Mouse (Mus musculus): ENCODE data around the gene Tpt1. TPM values are rescaled to one million over a fixed set of nuclear protein-coding genes. Genes with fewer than 3 reads are reported as not detected.
"Not testable (repeated sequence)": the region's sequence is repeated elsewhere in the genome, so short reads cannot be mapped to it uniquely, and the experiment has no call there.

Tpt1 gene
- total RNA-seq (2021) = 1,000 to 10,000 TPM; 2,629 to 3,296 TPM
- long read RNA-seq, experiment 1, transcript Tpt1-201 (6 exons, 1,169 nt) = major isoform, 517 of 539 reads
- long read RNA-seq, experiment 1, partial matches to known transcripts = 16 of 539 reads
- long read RNA-seq, experiment 1, other reads (novel, unspliced or antisense) = 6 of 539 reads
- long read RNA-seq, experiment 2, transcript Tpt1-201 (6 exons, 1,169 nt) = major isoform, 423 of 441 reads
- long read RNA-seq, experiment 2, partial matches to known transcripts = 15 of 441 reads
- long read RNA-seq, experiment 2, other reads (novel, unspliced or antisense) = 3 of 441 reads

DNA sequence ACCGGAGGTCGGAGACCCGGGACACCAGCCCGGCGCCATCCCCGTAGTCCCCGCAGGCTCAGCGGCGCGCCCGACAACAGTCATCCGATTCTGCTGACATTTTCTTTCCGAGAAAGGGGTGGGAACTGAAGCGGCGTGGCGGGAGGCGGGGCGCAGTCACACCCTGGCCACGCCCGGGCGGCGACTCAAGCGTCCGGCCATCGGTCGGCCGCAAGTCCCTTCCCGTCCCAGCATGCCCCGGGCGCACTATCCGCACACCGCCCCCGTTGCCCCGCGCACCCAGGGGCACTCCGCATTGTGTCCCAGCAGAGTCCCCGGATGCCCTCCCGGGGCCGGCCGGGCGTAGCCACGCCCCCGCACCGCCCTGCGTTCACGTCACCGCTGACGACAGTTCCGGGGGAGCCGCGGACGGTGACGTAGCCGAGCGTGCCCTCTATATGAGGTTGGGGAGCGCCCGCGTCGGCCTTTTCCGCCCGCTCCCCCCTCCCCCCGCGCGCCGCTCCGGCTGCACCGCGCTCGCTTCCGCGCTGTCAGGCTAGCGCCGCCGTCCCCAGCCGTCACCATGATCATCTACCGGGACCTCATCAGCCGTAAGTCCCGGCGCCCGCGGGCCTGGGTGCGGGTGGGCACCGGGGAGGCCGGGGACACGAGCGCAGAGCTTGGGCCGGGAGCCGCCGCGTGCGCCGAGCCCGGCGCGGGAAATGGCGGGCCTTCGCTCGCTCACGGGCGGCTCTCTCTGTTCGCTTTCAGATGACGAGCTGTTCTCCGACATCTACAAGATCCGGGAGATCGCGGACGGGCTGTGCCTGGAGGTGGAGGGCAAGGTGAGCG, at the start of gene Tpt1:
Tpt1 (plus strand) TSS at position 227 of the 831 bp plus-strand sequence.
- peak; percentile 99 for DNase-seq

- no peak for DNase-seq
Observed at GRCm38 (mm10) chr14:75795918-75796317, 49.0 kb upstream of the Tpt1 start.

- no peak for DNase-seq
Observed at GRCm38 (mm10) chr14:75797769-75798386, 47.0 kb upstream of the Tpt1 start.

- DNase-seq = peak; percentile 78 to 80
Observed at GRCm38 (mm10) chr14:75807800-75808199, 37.1 kb upstream of the Tpt1 start.

- DNase-seq = no peak
Observed at GRCm38 (mm10) chr14:75809931-75810330, 35.0 kb upstream of the Tpt1 start.

GRCm38 (mm10) chr14:75818528-75818927, 26.4 kb upstream of the Tpt1 start:
- DNase-seq = no peak

DNA sequence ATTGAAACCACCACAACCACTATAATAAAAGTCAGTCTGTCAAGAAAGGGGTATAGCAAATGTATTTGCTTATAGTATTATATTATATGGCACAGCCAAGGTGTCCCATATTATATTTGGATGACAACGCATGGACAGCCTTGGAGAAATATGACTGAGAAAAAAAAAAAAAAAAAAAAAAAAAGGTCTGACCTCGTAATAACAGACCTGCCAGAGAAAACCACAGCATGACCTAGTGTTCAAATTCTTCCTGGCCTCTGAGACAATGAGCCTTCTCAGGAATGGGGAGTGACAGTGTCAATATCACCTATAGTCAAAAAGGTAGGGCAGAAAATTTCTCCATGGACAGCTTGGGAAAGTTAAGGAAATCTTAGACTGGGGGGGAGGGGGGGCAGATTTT, 25.6 kb upstream of the Tpt1 start:
- no peak for DNase-seq

GRCm38 (mm10) chr14:75820007-75820406, 24.9 kb upstream of the Tpt1 start:
- peak; percentile 64 to 65 for DNase-seq

DNA sequence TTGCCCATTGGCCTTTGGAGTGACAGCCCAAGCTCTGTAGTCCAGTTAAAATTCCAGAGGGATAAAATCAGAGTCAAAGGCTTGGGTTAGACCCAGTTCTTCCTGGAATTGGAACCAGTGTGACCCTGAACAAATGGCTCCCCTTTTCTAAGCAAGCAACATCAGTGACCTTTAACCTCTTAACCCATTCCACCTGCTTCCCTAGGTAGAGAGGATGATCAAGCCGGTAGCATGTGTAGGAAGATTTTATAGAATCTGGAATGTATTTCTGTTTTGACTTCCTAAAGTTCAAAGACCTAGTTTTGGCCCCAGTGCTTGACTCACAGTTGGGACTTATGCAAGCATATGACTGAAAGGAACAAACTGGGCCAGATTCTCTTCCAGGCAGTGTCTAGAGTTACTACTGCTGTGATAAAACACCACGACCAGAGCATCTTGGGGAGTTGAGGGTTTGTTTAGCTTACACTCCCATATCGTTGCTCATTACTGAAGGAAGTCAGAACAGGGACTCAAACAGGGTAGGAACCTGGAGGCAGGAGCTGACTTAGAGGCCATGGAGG, 18.0 kb upstream of the Tpt1 start:
- peak in 1 of 2 experiments; percentile 36 for DNase-seq

- no peak for DNase-seq
Observed at GRCm38 (mm10) chr14:75828221-75828620, 16.7 kb upstream of the Tpt1 start.

GRCm38 (mm10) chr14:75828866-75829806, 15.8 kb upstream of the Tpt1 start:
- peak; percentile 90 to 95 for DNase-seq

DNA sequence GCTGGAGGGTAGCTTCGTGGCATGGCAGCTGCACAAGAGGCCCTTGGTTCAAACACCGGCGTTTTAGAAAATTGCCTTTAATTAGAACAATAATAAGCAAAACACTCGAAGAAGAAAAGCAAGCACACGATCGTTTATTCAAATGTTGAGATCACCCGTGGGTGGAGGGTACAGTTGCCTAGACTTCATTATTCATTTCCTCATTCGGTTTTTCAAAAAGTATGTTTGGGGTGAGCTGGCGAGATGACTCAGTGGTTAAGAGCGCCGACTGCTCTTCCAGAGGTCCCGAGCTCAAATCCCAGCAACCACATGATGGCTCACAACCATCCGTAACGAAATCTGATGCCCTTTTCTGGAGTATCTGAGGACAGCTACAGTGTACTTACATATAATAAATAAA, 15.1 kb upstream of the Tpt1 start:
- not testable (repeated sequence) for DNase-seq

- DNase-seq = peak in 1 of 2 experiments; percentile 33
Observed at GRCm38 (mm10) chr14:75832031-75832430, 12.9 kb upstream of the Tpt1 start.

DNA sequence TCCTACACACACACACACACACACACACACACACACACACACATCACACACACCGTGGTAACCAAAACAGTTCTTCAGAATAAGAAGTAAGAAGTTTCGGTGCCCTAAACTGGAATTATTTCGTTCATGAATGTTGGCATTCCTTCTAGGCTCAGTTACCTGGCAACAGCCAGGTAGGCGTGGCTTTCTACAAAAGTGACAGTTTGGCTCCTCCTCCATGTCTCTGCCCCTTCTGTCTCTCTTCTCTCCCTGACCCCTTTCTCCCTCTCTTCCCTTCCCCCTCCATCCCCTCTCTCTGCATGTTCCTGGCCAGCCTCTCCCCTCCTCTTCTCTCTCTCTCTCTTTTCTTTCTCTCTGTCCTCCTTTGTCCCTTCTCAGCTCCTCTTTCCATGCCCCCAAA, 11.9 kb upstream of the Tpt1 start:
- DNase-seq = no peak

- peak; percentile 31 to 52 for DNase-seq
Observed at GRCm38 (mm10) chr14:75833546-75834250, 11.2 kb upstream of the Tpt1 start.

- DNase-seq = peak; percentile 89 to 94
Observed at GRCm38 (mm10) chr14:75834251-75834738, 10.6 kb upstream of the Tpt1 start.

DNA sequence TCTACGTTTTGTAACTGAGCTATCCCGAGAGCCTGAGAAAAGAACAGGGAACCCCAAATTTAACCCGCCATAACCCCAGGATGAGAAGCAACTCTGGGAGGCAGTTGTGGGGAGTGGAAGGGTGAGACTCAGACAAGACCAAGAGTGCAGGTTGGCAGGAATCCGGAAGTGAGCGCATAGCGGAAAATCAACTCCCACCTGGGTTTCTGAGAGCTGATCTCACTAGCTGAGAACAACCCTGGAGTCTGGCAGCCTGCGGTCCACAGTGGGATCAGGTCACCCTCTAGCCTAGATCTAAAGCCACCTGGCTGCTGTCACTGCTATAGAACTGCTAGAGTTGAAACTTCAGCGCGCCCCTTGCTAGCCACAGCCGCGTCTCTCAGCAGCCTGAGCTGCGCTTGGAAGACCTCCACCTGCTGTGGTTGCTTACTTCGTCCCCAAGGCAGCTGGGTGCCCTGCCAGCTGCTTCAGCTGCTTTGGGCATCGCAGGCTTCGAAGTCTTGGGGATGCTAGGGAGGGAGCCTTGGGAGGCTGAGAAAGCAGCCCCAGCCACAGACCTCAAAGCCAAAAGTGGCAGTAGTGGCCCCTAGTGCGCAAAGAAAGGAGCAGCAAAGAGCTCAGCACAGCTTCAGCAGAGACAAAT, 10.0 kb upstream of the Tpt1 start:
- DNase-seq = peak; percentile 84 to 87

- DNase-seq = no peak
Observed at GRCm38 (mm10) chr14:75836579-75836978, 8.3 kb upstream of the Tpt1 start.

DNA sequence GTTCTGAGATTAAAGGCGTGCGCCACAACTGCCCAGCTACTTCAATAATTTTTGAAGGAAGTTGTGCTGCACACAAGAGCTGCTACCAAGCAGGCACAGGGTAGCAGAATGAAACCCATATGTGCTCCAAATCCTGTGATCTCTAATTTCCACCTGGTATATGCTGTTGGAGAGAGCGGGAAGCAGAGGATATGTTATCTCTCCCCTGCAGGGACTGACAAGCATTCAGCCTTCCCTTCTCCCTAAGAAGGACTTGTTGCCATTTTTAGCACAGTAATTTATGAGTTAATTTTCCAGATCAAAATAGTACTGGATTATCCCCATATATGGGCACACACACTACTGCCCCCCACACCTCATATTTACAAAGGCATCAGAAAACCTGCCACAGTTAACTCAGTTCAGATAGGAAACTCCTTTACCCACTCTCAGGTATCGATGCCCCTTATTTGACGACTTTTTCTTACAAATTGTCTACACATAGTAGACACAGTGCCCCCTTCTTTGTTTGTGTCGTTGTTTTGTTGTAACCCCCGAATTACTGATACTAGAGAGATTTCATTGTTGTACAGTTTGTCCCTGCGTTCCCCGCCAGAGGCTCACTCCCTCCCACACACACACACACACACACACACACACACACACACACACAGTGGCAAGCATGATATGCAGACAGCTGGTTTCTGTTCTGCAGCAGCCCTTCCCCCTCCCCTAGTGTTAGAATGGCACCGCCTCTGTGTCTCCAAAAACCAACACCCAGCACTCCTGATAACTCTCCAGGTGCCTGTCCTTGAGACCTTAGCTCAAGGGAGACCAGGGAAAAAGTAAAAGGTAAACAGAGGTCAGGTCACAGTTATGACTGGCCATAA, 7.6 kb upstream of the Tpt1 start:
- peak; percentile 66 to 68 for DNase-seq
